Comparison of ENCODE assay signal across 10 mouse cellular contexts in genomic region chr16:77027976-77028686, GRCm38 (mm10). TPM values are rescaled to one million over a fixed set of nuclear protein-coding genes. Genes with fewer than 3 reads are reported as not detected.
A peak's percentile ranks its signal among the peaks of the same experiment; 100 is the strongest.
DNase-seq lines count a peak whose midpoint lies in the region; ATAC-seq and TF ChIP-seq lines count a peak whose summit lies in the region.
"Had no signal": no experiment of that assay in that cellular context is flagged by ENCODE, and none has a peak within 500 bp of the region (broad histone marks: within the 10 kb centered on the region; RNA-seq: fewer than 3 reads in every experiment).

No protein-coding gene starts in this region.

- no peaks in the 10 kb centered on the region for H3K27me3 ChIP-seq in hindbrain, embryonic 16.5 days (replicated peaks; ENCODE audit: control insufficient read depth, insufficient read depth, low read length)
- no peaks in the 10 kb centered on the region for H3K27me3 ChIP-seq in hindbrain, embryonic 12.5 days
- H3K27me3 ChIP-seq in E14TG2a.4 (ENCODE audit: insufficient read depth, low read length), result no peaks in the 10 kb centered on the region
- no peaks in the 10 kb centered on the region for H3K27me3 ChIP-seq in limb, embryonic 14.5 days (ENCODE audit: control insufficient read depth, insufficient read depth, low read length)
- H3K27me3 ChIP-seq: embryonic facial prominence, embryonic 12.5 days; neural tube, embryonic 12.5 days had no signal

- 67% methylated on average over 14 of the region's 14 CpGs for WGBS in hindbrain, embryonic 16.5 days
- WGBS in hindbrain, embryonic 12.5 days, result 85% methylated on average over 14 of the region's 14 CpGs
- 65% methylated on average over 14 of the region's 14 CpGs for WGBS in limb, embryonic 14.5 days

- H3K4me1 ChIP-seq in hindbrain, embryonic 16.5 days (ENCODE audit: control insufficient read depth, insufficient read depth, low read depth, low read length), result peaks cover 17% of the 10 kb centered on the region
- H3K4me1 ChIP-seq in hindbrain, embryonic 12.5 days, result peaks cover 15% of the 10 kb centered on the region
- H3K4me1 ChIP-seq in E14TG2a.4 (replicated peaks; ENCODE audit: low read depth, low read length), result peaks cover 21% of the 10 kb centered on the region
- peaks cover 20% of the 10 kb centered on the region for H3K4me1 ChIP-seq in limb, embryonic 14.5 days (ENCODE audit: control insufficient read depth, insufficient read depth, low read length)

- no peak overlapping the region for H3K4me3 ChIP-seq in hindbrain, embryonic 16.5 days (ENCODE audit: low read length)
- no peak overlapping the region for H3K4me3 ChIP-seq in hindbrain, embryonic 12.5 days
- peak overlapping the region; percentile 45 for H3K4me3 ChIP-seq in E14TG2a.4 (replicated peaks; ENCODE audit: low read length)
- no peak overlapping the region for H3K4me3 ChIP-seq in limb, embryonic 14.5 days (replicated peaks; ENCODE audit: low read length)
- H3K4me3 ChIP-seq: embryonic facial prominence, embryonic 12.5 days; neural tube, embryonic 12.5 days had no signal

- peaks cover 8% of the 10 kb centered on the region for H3K9me3 ChIP-seq in hindbrain, embryonic 16.5 days (ENCODE audit: control insufficient read depth, low read length)
- peaks cover 6% of the 10 kb centered on the region for H3K9me3 ChIP-seq in hindbrain, embryonic 12.5 days (replicated peaks)
- no peaks in the 10 kb centered on the region for H3K9me3 ChIP-seq in E14TG2a.4 (ENCODE audit: low read length)
- peaks cover 9% of the 10 kb centered on the region for H3K9me3 ChIP-seq in limb, embryonic 14.5 days (ENCODE audit: control insufficient read depth, low read length)
- H3K9me3 ChIP-seq: embryonic facial prominence, embryonic 12.5 days had no signal

- no peak for DNase-seq in cerebellum, adult 18-20 months
- DNase-seq in limb, embryonic 14.5 days (ENCODE audit: low spot score), result no peak
- DNase-seq in embryo, embryonic 10.5 days (ENCODE audit: low spot score), result no peak
- no peak for DNase-seq in urinary bladder, adult 2 months (ENCODE audit: low spot score)

- H3K36me3 ChIP-seq in hindbrain, embryonic 16.5 days (ENCODE audit: control insufficient read depth, insufficient read depth, low read length), result no peaks in the 10 kb centered on the region
- H3K36me3 ChIP-seq in hindbrain, embryonic 12.5 days, result peaks cover 9% of the 10 kb centered on the region; the same call in 1 of the 2 replicates
- no peaks in the 10 kb centered on the region for H3K36me3 ChIP-seq in E14TG2a.4 (ENCODE audit: insufficient read depth, low read length)
- H3K36me3 ChIP-seq in limb, embryonic 14.5 days (ENCODE audit: control insufficient read depth, insufficient read depth, low read length), result peaks cover 12% of the 10 kb centered on the region

- ATAC-seq in cerebellum, adult (ENCODE audit: insufficient number of reproducible peaks, low FRiP score, low TSS enrichment), result peak; percentile 38
- ATAC-seq in hindbrain, embryonic 16.5 days, result peak; percentile 41
- no peak for ATAC-seq in hindbrain, embryonic 12.5 days (ENCODE audit: low FRiP score)
- ATAC-seq in limb, embryonic 14.5 days (ENCODE audit: low FRiP score, low read depth), result peak; percentile 30; the same call in 1 of the 2 replicates

- no peak overlapping the region for H3K9ac ChIP-seq in hindbrain, embryonic 16.5 days (ENCODE audit: low read depth, low read length)
- no peak overlapping the region for H3K9ac ChIP-seq in hindbrain, embryonic 12.5 days
- H3K9ac ChIP-seq in limb, embryonic 14.5 days (ENCODE audit: low read depth, low read length, severe bottlenecking), result no peak overlapping the region
- H3K9ac ChIP-seq: embryonic facial prominence, embryonic 12.5 days; neural tube, embryonic 12.5 days had no signal

- no peak overlapping the region for H3K27ac ChIP-seq in hindbrain, embryonic 16.5 days (ENCODE audit: low read depth, low read length)
- no peak overlapping the region for H3K27ac ChIP-seq in hindbrain, embryonic 12.5 days
- 0 out of 2 replicates have a peak overlapping the region, but pooled peaks have one; percentile 1 for H3K27ac ChIP-seq in limb, embryonic 14.5 days (replicated peaks; ENCODE audit: low read depth, low read length)
- H3K27ac ChIP-seq: embryonic facial prominence, embryonic 12.5 days; neural tube, embryonic 12.5 days had no signal

- TF ChIP-seq CTCF in E14TG2a.4 (conservative IDR thresholded peaks at IDR 0.05; ENCODE audit: low read length), result no peak

- H3K4me2 ChIP-seq in hindbrain, embryonic 16.5 days (ENCODE audit: low read length), result peak overlapping the region; percentile 38
- H3K4me2 ChIP-seq in hindbrain, embryonic 12.5 days (replicated peaks), result no peak overlapping the region
- peak overlapping the region; percentile 24; the same call in 1 of the 2 replicates for H3K4me2 ChIP-seq in limb, embryonic 14.5 days (replicated peaks; ENCODE audit: low read depth, low read length, severe bottlenecking)
- H3K4me2 ChIP-seq: embryonic facial prominence, embryonic 12.5 days; neural tube, embryonic 12.5 days had no signal

- TF ChIP-seq POLR2A in limb, embryonic 14.5 days (IDR thresholded peaks at IDR 0.05; ENCODE audit: borderline replicate concordance, extremely low read depth, insufficient read depth, insufficient read length), result no peak

RNA-seq across cellular contexts. Expression of gene Usp25, which starts 14.6 kb away (rescaled TPM):
- 6.4 and 10.2 TPM in 2 replicates for polyA plus RNA-seq in hindbrain, embryonic 16.5 days (2015; fragmentation: Nextera tagmentation; extraction: Ambion mirVana)
- 21.0 and 24.3 TPM in 2 replicates for polyA plus RNA-seq in hindbrain, embryonic 12.5 days (2016; fragmentation: Nextera tagmentation; extraction: Ambion mirVana)
- 12.1 and 14.6 TPM in 2 replicates for polyA plus RNA-seq in limb, embryonic 14.5 days (2012; rRNA removed)
- polyA plus RNA-seq in limb, embryonic 14.5 days (2014; fragmentation: Nextera tagmentation; extraction: Ambion mirVana), result 25.0 and 27.5 TPM in 2 replicates
- 36.1 and 37.1 TPM in 2 replicates for polyA plus RNA-seq in urinary bladder, adult 2 months (2012; rRNA removed)
